Mouse (Mus musculus) ES-CJ7 (cell line): ENCODE data around the gene Plekhg5.

Experiments
- DNase-seq: peaks from one replicate; pipeline ENCODE4 v3.0.0; 2011; ENCODE audit warnings: low read depth, low spot score

The Plekhg5 gene

GRCm38 (mm10) chr4:152097911-152098799, 25.9 kb downstream of the Plekhg5 start:
- DNase-seq: peak; percentile 96

GRCm38 (mm10) chr4:152100541-152100940, 28.2 kb downstream of the Plekhg5 start:
- DNase-seq: no peak

DNA sequence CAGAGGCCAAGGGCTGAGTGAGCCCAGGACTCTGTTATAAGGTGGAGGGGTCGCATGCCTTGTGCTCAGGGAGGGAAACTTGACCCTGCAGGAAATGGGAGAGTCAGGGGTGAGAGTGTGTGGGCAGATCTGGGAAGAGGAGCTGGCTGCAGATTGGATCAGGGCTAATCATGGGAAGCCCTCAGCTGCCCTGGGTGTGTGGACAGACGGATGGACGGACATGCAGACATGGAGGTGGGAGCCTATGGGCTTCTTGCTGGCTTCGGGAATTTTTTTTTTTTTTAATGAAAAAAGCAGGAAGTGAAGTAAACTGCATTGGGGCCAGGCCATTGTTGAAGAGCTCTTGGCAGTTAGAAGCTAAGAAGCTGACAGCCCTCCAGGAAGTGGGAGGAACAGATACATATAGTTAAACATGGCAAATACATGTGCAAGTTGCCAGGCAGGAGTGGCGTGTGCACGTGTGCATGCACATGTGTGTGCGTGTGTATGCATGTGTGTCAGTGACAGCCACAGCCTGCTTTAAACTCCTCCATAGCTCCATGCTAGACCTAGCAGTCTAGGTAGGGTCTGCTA, 28.9 kb downstream of the Plekhg5 start:
- DNase-seq: no peak

DNA sequence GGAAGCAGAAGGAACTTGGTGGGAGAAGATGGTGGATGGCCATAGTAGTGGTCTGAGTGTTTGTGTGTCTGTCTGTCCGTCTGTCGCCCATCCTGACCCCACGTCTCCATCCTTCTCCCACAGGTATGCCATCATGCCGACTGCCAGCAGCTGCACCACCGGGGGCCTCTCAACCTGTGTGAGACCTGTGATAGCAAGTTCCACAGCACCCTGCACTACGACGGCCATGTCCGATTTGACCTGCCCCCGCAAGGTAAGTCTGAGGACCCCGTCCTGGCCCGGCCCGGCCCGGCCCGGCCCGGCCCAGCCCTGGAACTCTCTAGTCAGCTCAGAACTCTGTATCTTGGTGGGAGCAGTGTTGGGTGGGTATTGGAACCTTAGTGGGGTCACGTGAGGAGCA, 29.6 kb downstream of the Plekhg5 start:
- DNase-seq: no peak

GRCm38 (mm10) chr4:152103025-152103424, 30.7 kb downstream of the Plekhg5 start:
- DNase-seq: peak; percentile 86

DNA sequence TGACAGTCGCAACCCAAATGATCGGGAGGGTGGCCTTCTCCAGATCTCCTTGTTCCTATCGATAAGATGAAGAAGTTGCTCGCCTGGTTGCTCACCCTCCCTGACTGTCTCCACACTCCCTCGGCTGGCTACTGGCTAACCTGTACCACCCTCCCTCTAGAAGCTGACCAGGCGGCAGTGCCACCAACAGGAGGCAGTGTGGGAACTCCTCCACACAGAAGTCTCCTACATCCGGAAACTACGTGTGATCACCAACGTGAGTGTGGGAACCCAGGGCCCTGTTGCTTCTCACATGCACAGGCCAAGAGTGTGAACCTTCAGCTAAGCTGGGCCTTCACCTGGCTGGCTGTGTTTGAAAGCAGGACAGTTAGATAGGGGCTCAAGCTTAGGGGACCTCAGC, 34.4 kb downstream of the Plekhg5 start:
- DNase-seq: peak; percentile 78

- DNase-seq: peak; percentile 84
Measured at GRCm38 (mm10) chr4:152107493-152107892, 35.2 kb downstream of the Plekhg5 start.

GRCm38 (mm10) chr4:152107971-152108509, 35.7 kb downstream of the Plekhg5 start:
- DNase-seq: peak; percentile 91

GRCm38 (mm10) chr4:152108673-152109072, 36.4 kb downstream of the Plekhg5 start:
- DNase-seq: no peak

DNA sequence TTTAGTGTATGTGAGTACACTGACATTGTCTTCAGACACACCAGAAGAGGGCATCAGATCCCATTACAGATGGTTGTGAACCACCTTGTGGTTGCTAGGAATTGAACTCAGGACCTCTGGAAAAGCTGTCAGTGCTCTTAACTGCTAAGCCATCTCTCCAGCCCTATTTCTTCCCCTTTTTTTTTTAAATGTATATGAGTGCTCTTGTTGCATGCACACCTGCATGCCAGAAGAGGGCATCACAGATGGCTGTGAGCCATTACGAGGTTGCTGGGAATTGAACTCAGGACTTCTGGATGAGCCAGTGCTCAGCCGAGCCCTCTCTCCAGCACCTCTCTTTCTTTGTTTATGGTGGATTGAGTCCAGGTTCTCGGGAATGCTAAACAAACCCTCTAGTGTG, 37.2 kb downstream of the Plekhg5 start:
- DNase-seq: no peak

DNA sequence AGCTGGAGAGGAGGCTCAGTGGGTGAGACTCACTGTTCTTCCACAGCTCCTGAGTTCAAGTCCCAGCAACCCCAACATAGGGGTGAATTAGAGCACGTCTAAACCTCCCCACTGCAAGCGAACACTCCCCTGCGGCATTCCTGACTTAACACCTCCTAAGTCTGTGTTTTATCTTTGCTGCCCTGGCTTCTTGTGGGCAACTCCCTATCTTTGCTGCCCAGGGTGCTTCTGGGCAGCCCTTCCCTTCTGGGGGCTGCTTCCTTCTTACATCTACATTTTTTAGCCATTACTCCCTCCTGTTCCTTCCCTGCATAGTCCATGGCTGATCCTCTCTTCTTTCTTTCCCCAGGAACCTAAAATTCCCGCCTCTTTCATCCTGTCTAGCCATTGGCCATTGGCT, 38.4 kb downstream of the Plekhg5 start:
- no peak for DNase-seq

- DNase-seq: no peak
Measured at GRCm38 (mm10) chr4:152112329-152112728, 40.0 kb downstream of the Plekhg5 start.

- DNase-seq: no peak
Measured at GRCm38 (mm10) chr4:152114080-152114479, 41.8 kb downstream of the Plekhg5 start.

- no peak for DNase-seq
Measured at GRCm38 (mm10) chr4:152115921-152116612, 43.8 kb downstream of the Plekhg5 start, which contains the start of gene Tnfrsf25. Tnfrsf25 (plus strand) TSS chr4:152115934.

DNA sequence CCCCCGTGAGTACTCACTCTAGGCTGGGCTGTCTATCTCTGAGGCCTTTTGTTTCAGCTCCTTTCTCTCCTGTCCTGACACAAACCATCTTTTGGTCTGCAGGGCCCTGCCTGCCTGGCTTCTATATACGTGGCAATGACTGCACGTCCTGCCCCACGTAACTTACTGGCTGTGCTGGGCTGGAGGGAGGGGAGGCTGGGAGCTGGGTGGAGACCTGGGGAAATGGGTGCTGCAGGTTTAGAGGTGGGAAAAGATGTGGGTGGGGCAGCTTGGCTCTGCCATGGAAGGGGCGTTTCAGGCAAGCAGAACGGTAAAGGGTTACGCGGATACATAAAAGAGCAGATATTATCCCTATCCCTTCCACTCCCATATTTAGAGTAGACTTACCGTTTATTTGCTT, 45.2 kb downstream of the Plekhg5 start:
- no peak for DNase-seq

- peak; percentile 71 for DNase-seq
Measured at GRCm38 (mm10) chr4:152119396-152120292, 47.3 kb downstream of the Plekhg5 start.

- peak; percentile 68 for DNase-seq
Measured at GRCm38 (mm10) chr4:152120311-152121182, 48.2 kb downstream of the Plekhg5 start.

DNA sequence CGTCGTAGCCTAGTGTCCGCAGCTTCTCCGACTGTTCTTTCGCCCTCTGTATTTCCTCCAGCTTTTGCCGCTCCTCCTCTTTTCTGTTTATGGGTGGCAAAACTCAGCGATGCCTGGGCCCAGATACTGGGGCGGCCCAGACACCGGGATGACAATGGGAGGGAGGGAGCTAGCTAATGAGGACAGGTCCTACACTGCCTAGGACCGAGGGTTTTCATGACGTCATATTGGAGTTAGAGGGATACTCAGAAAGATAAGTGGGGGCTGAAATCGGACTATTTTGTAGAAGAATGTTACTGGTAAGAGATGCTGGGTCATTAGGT, 48.8 kb downstream of the Plekhg5 start:
- DNase-seq: no peak

DNA sequence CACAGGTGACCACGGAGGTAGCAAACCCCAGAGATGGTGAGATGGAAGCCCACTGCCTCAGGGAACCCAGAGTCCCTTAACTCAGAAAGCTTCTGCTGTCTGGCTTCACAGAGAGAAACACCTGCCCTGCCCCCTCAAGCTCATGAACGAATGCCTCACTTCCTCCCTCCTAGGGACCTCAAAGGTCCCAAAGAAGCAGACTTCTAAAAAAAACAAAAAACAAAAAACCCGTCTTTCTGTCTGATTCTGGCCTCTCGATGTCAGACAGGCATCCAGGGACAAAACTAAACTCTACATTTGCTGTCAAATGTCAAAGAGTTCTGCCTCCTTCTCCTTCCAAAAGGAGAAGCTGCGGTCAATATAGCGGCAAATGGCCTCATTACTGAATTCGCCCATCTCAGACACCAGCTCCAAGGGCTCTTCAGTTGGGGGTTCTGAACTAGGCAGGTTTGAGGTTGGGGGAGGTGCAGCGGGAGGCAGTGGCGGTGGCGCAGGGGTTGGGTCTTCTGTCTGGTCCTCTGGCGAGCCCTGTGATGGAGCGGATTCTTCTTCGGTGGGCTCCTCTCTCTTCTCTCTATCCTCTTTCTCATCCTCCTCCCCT, 52.2 kb downstream of the Plekhg5 start:
- no peak for DNase-seq
